In the genomic region with DNA sequence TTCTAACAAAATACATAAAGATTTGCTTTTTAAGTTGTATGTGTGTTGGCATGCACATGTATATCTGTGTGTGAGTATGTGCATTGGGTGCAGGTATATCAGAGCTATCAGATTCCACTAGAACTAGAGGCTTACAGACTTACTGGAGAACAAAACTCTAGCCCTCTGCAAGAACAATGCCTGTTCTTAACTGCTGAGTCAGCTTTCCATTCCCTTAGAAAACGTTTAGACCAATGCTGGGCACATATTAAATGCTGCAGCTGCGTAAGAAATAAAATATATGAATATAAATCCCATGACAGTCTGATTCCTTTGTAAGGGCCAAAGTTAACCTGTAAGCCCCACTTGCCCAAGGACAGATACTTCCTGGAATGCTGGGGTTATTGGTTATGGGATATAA, we compare ENCODE assay signal across 33 mouse cellular contexts.
"Had no signal": no experiment of that assay in that cellular context is flagged by ENCODE, and none has a peak within 500 bp of the region (broad histone marks: within the 10 kb centered on the region; RNA-seq: fewer than 3 reads in every experiment).

No protein-coding gene starts in this region.

- DNase-seq: heart, postnatal 10 days; heart, postnatal 14 days; heart, postnatal 36 days; heart, postnatal 4 days; kidney, adult 11 months; kidney, adult 18-20 months; kidney, adult 2 months; kidney, adult 8-10 months; kidney, adult 9 months; kidney, postnatal 10 days; kidney, postnatal 14 days; kidney, postnatal 25 days; kidney, postnatal 36 days; kidney, postnatal 4 days; layer of hippocampus, adult 9-11 months; layer of hippocampus, postnatal 36 days had no signal

- H3K4me2 ChIP-seq: heart, embryonic 13.5 days; heart, embryonic 15.5 days; hindbrain, embryonic 12.5 days; hindbrain, embryonic 13.5 days; hindbrain, embryonic 14.5 days; hindbrain, embryonic 15.5 days; intestine, embryonic 15.5 days; kidney, embryonic 15.5 days had no signal

- ATAC-seq: hindbrain, embryonic 16.5 days; hindbrain, postnatal 0 days; inflammation-experienced regulatory T-cells, adult 6 months; intestine, embryonic 15.5 days; intestine, embryonic 16.5 days; intestine, postnatal 0 days had no signal

- H3K27ac ChIP-seq: heart, embryonic 13.5 days; heart, embryonic 15.5 days; hindbrain, embryonic 10.5 days; hindbrain, embryonic 12.5 days; hindbrain, embryonic 13.5 days; hindbrain, embryonic 14.5 days; hindbrain, embryonic 15.5 days; hindbrain, postnatal 0 days; intestine, embryonic 15.5 days; kidney, embryonic 15.5 days; kidney, postnatal 0 days; layer of hippocampus, adult 2 months; left cerebral cortex, adult 2 months had no signal

- H3K36me3 ChIP-seq: heart, embryonic 13.5 days; heart, embryonic 15.5 days; hindbrain, embryonic 10.5 days; hindbrain, embryonic 12.5 days; hindbrain, embryonic 13.5 days; hindbrain, embryonic 15.5 days; intestine, embryonic 15.5 days; kidney, embryonic 15.5 days had no signal

- H3K27me3 ChIP-seq: hindbrain, embryonic 12.5 days; hindbrain, embryonic 13.5 days; hindbrain, embryonic 15.5 days; intestine, embryonic 15.5 days; kidney, embryonic 15.5 days had no signal

- H3K4me3 ChIP-seq: heart, embryonic 13.5 days; heart, embryonic 15.5 days; hindbrain, embryonic 10.5 days; hindbrain, embryonic 12.5 days; hindbrain, embryonic 13.5 days; hindbrain, embryonic 15.5 days; intestine, embryonic 15.5 days; kidney, embryonic 15.5 days; layer of hippocampus, adult 2 months; left cerebral cortex, adult 2 months had no signal

- H3K9me3 ChIP-seq: heart, embryonic 13.5 days; heart, embryonic 15.5 days; hindbrain, embryonic 10.5 days; hindbrain, embryonic 12.5 days; hindbrain, embryonic 13.5 days; hindbrain, embryonic 15.5 days; intestine, embryonic 15.5 days; kidney, embryonic 15.5 days had no signal

- H3K9ac ChIP-seq: heart, embryonic 13.5 days; heart, embryonic 15.5 days; hindbrain, embryonic 12.5 days; hindbrain, embryonic 13.5 days; hindbrain, embryonic 14.5 days; hindbrain, embryonic 15.5 days; intestine, embryonic 15.5 days; kidney, embryonic 15.5 days had no signal
